Mouse (Mus musculus) liver, postnatal 0 days (tissue): ENCODE data around the gene Nudt9. TPM values are rescaled to one million over a fixed set of nuclear protein-coding genes. Genes with fewer than 3 reads are reported as not detected.

Experiments used
- ATAC-seq: fragments of 200-750 bp; cut with Nextera tagmentation; 2 replicates; pipeline ENCODE4 v1.8.0; 2017; ENCODE audit warnings: mild to moderate bottlenecking, moderate library complexity
- DNase-seq: peaks from one replicate; pipeline ENCODE4 v3.0.0-alpha.2; 2016
- H3K27ac ChIP-seq: fragments of 300-500 bp; sonication (generic); 2 replicates; pipeline ENCODE4 v1.5.1; 2014; ENCODE audit warnings: antibody characterized with exemption, moderate library complexity, mild to moderate bottlenecking, low read depth
- H3K27me3 ChIP-seq: fragments of 300-500 bp; sonication (generic); 2 replicates; pipeline ENCODE4 v1.6.1; 2014; ENCODE audit warnings: low read length, control low read depth, mixed read lengths; ENCODE audit not compliant: insufficient read depth
- H3K36me3 ChIP-seq: fragments of 300-500 bp; sonication (generic); replicated peaks from 2 replicates; pipeline ENCODE4 v1.6.1; 2014; ENCODE audit warnings: mild to moderate bottlenecking, control low read depth, low read length, moderate library complexity, mixed read lengths; ENCODE audit not compliant: insufficient read depth
- H3K4me1 ChIP-seq: fragments of 300-500 bp; sonication (generic); 2 replicates; pipeline ENCODE4 v1.6.1; 2014; ENCODE audit warnings: antibody characterized with exemption, mild to moderate bottlenecking, control low read depth; ENCODE audit not compliant: insufficient read depth
- H3K4me2 ChIP-seq: fragments of 300-500 bp; sonication (generic); 2 replicates; pipeline ENCODE4 v1.6.1; 2014; ENCODE audit warnings: low read depth, mild to moderate bottlenecking, low read length, moderate library complexity, mixed read lengths
- H3K4me3 ChIP-seq: fragments of 300-500 bp; sonication (generic); 2 replicates; pipeline ENCODE4 v1.5.1; 2014; ENCODE audit warnings: low read depth, low read length
- H3K9ac ChIP-seq: fragments of 300-500 bp; sonication (generic); replicated peaks from 2 replicates; pipeline ENCODE4 v1.6.1; 2014; ENCODE audit warnings: mild to moderate bottlenecking, moderate library complexity
- H3K9me3 ChIP-seq: fragments of 300-500 bp; sonication (generic); 2 replicates; pipeline ENCODE4 v1.6.1; 2016; ENCODE audit warnings: mild to moderate bottlenecking, control low read depth, low read length, mixed read lengths
- CTCF ChIP-seq: sonication (generic); IDR thresholded peaks from 2 replicates; pipeline ENCODE4 v1.5.1; 2016; ENCODE audit warnings: antibody characterized with exemption, low read depth
- EP300 ChIP-seq: IDR thresholded peaks from 2 replicates; pipeline ENCODE4 v1.6.1; 2016; ENCODE audit warnings: antibody characterized with exemption, low read depth, mild to moderate bottlenecking
- WGBS: fragments of 180-500 bp; shearing (Covaris S2); extraction: QIAGEN DNeasy Blood & Tissue Kit; methylation state at CpG from one replicate; pipeline ENCODE4 v1.1.7; 2014; ENCODE audit not compliant: insufficient replicate concordance; 5-methylcytosine and 5-hydroxymethylcytosine counted together
- polyA plus RNA-seq: library from polyadenylated mRNA; unstranded; fragments of >200 nt; fragmentation: Nextera tagmentation; extraction: Ambion mirVana; gene quantifications from 2 replicates; pipeline ENCODE4 v1.2.1, GENCODE M21; 2015

Gene Nudt9
- polyA plus RNA-seq, 1 experiment from 2014 or later = 48.5 TPM

DNA sequence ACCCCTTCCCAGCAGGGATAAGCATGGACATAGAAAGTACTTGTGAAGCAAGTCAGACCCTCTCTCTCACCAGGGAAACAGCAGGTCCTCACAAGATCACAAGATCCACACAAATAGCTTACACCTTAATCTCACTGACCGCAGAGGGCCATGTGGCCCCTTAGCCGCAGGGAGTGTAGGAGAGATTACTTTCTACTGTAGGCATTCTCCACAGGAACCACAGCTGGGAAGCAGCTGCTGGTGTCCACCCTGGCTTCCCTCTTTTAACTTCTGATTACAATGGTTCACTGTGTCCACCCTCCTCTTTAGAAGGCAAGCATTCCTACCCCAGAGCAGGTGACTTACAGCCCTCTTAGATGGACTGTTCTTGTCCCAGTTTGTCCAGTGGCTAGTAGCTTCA, 2.4 kb upstream of the Nudt9 start:
- peak overlapping the region; percentile 14; the same call in 1 of the 2 replicates for H3K9ac ChIP-seq
- H3K4me2 ChIP-seq = no peak overlapping the region
- no peaks in the 10 kb centered on the region for H3K27me3 ChIP-seq
- H3K36me3 ChIP-seq = no peaks in the 10 kb centered on the region
- DNase-seq (no peak), ATAC-seq (no peak)
- H3K27ac ChIP-seq = no peak overlapping the region
- 37% methylated on average over 2 of the region's 2 CpGs for WGBS
- no peak overlapping the region for H3K4me3 ChIP-seq
- H3K4me1 ChIP-seq = peaks cover 15% of the 10 kb centered on the region
- no peaks in the 10 kb centered on the region for H3K9me3 ChIP-seq
- TF ChIP-seq EP300 = no peak
- TF ChIP-seq CTCF = no peak

DNA sequence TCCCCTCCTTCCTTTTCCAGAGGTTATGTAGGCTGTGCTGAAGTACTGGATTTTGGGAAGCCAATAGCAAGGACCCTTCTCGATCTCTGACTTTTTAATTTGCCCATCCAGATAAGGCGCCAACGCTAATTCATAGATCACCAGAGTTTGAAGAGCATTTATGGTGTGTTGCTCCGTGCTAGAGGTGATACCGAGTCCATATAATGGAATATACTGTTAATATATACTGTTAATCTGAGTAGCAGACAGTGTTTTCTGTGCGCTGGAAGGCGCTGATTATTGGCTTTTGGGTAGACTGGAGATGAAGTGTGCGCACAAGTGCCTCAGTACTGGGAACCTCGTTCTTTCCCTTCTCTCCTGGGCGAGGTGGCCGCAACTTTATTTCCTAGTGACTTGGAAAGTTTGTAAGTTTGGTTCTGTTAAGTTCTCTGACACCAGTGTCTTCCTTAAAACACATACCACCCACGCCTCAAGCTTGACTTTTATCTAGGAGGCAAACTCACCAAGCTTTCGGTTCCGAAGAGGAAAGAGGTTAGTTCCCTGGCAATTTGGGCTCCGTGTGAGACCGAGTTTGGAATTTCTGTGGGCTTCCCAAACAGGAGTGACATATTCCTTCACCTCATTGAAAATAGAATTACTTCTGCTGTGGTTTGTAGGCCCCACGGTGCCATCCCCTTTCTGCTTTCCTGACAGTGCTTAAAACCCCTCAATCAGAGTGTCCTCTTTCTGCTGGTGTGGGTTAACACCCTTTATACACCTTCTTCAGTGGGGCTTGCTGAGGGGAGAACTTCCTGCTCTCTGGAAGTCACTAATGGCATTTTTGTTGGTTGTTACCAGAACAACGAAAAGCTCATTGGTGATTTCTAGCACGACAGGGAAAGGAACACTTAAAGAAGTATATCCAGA, 1.3 kb downstream of the Nudt9 start:
- Histone ChIP-seq H3K4me3 (peak overlapping the region; percentile 81), H3K27me3 (no peaks in the 10 kb centered on the region), H3K27ac (peak overlapping the region; percentile 92), H3K36me3 (peaks cover 19% of the 10 kb centered on the region), H3K4me1 (peaks cover 15% of the 10 kb centered on the region), H3K9ac (peak overlapping the region; percentile 93), H3K4me2 (peak overlapping the region; percentile 76), H3K9me3 (no peaks in the 10 kb centered on the region)
- no peak for DNase-seq
- peak; percentile 28 for ATAC-seq
- TF ChIP-seq EP300 = no peak
- no peak for TF ChIP-seq CTCF
- WGBS = 1% methylated on average over 19 of the region's 19 CpGs

DNA sequence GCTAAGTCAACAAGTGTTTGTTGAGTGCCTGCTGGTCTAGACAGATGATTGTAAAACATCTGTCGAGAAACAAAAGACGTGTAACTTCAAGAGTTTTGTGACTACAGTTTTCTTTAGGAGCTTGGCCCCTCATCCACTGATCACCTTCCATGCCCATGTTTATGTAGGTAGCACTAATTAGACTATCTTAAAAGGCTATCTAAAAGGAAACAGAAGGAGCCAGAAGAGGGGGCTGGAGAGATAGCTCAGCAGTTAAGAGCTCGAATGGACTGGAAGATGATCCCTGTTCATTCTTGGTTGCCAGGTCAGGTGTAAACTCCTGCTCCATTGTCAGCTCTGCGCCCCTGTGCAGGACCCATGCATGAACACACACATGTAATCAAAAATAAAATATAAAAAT, 2.0 kb downstream of the Nudt9 start:
- peak overlapping the region; percentile 93 for H3K9ac ChIP-seq

DNA sequence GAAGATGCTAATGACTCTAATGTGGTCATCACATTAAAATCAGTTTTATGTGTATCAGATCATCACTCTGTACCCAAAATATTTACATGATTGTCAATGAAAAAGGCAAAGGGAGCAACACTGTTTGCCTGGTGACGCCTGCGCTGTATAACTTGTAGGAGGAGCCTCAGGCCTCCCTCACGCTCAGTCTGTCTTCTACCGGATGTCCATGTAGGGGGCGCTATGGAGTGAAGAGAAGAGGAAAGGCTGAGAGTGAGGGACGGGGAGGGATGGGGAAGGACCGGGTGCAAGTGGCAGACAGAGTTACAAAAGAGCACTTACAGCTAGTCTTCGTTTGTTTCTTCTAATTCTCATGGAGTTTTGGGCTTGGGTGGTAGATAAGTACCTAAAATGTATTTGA, 6.8 kb downstream of the Nudt9 start:
- Histone ChIP-seq H3K27me3 (no peaks in the 10 kb centered on the region), H3K9ac (no peak overlapping the region), H3K36me3 (peaks cover 27% of the 10 kb centered on the region), H3K4me1 (peaks cover 12% of the 10 kb centered on the region), H3K9me3 (no peaks in the 10 kb centered on the region), H3K27ac (no peak overlapping the region), H3K4me2 (no peak overlapping the region), H3K4me3 (no peak overlapping the region)
- DNase-seq (peak; percentile 69), ATAC-seq (peak; percentile 68)
- WGBS = 49% methylated on average over 8 of the region's 8 CpGs
- TF ChIP-seq CTCF = peak; percentile 75
- TF ChIP-seq EP300 = no peak

More for the DNA sequence above, 2.0 kb downstream of the Nudt9 start:
- peak overlapping the region; percentile 92 for H3K27ac ChIP-seq
- peak overlapping the region; percentile 81 for H3K4me3 ChIP-seq
- H3K27me3 ChIP-seq = no peaks in the 10 kb centered on the region
- H3K4me2 ChIP-seq = peak overlapping the region; percentile 76
- peaks cover 19% of the 10 kb centered on the region for H3K36me3 ChIP-seq
- ATAC-seq (no peak), DNase-seq (no peak)
- H3K4me1 ChIP-seq = peaks cover 15% of the 10 kb centered on the region
- TF ChIP-seq CTCF (peak; percentile 54), EP300 (no peak)
- 32% methylated on average over 4 of the region's 4 CpGs for WGBS
- H3K9me3 ChIP-seq = no peaks in the 10 kb centered on the region

DNA sequence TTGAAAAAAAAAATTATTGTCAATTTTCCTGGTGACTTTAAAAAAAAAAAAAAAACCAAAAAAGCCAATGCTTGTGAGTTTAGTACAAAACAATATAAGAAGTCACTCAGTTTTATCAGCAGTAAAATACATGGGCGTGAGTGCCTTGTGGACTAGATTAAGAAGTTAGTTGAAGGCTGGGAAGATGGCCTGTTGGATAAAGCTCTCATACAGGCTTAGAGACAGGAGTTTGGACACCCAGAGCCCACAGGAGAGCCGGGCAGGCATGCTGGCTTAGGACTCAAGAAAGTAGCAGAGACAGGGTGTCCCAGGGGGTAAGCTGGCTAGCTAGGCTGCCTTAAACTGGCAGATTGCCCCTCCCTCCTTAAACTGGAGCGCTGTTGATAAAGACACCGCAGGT, 8.8 kb downstream of the Nudt9 start:
- peak overlapping the region; percentile 40; the same call in 1 of the 2 replicates for H3K27ac ChIP-seq
- peak; percentile 23 for DNase-seq
- H3K9me3 ChIP-seq = no peaks in the 10 kb centered on the region
- 0 out of 2 replicates have a peak overlapping the region, but pooled peaks have one; percentile 0 for H3K4me2 ChIP-seq
- H3K27me3 ChIP-seq = no peaks in the 10 kb centered on the region
- WGBS = 65% methylated on average over 4 of the region's 4 CpGs
- no peak overlapping the region for H3K9ac ChIP-seq
- ATAC-seq = peak; percentile 72
- peaks cover 7% of the 10 kb centered on the region for H3K4me1 ChIP-seq
- TF ChIP-seq EP300 = peak; percentile 90
- TF ChIP-seq CTCF = no peak
- peaks cover 45% of the 10 kb centered on the region for H3K36me3 ChIP-seq
- H3K4me3 ChIP-seq = no peak overlapping the region

DNA sequence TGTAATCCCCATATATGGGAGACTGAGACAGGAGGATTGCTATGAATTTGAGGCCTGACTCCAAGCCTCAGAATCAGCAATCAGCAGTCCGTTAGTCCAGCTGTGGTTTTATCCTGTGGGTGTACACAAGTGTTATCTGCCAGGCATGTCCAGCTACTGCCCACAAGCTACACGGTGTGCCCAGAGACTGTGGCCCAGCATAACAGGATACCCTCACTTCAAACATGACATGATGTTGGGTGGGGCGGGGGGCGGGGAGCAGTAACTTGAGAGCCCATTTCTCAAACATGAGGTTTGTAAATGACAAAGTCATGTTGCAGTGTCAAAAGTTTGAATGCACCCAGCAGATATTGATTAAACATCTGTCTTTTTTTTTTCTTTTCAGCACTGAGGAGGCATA, 9.7 kb downstream of the Nudt9 start:
- H3K9ac ChIP-seq = no peak overlapping the region
- no peak overlapping the region for H3K4me2 ChIP-seq
- H3K27me3 ChIP-seq = no peaks in the 10 kb centered on the region
- 56% methylated on average over 4 of the region's 4 CpGs for WGBS
- no peak for ATAC-seq
- H3K4me3 ChIP-seq = no peak overlapping the region
- peaks cover 49% of the 10 kb centered on the region for H3K36me3 ChIP-seq
- no peak overlapping the region for H3K27ac ChIP-seq
- H3K4me1 ChIP-seq = peaks cover 7% of the 10 kb centered on the region
- no peaks in the 10 kb centered on the region for H3K9me3 ChIP-seq
- no peak for DNase-seq
- TF ChIP-seq EP300 = no peak
- no peak for TF ChIP-seq CTCF
